Mouse (Mus musculus) small intestine, adult 10 weeks (tissue): ENCODE results near the gene Elfn1. TPM values are rescaled to one million over a fixed set of nuclear protein-coding genes. Genes with fewer than 3 reads are reported as not detected.

Source experiments
- polyA plus RNA-seq: library from polyadenylated mRNA; stranded (reverse); fragments of 350-450 nt; fragmentation: Illumina TruSeq; extraction: RNeasy Lipid Tissue Mini Kit (QIAGEN cat#74804); gene quantifications from one replicate; pipeline ENCODE4 v1.2.3, GENCODE M21; 2014; ENCODE audit warnings: low replicate concordance

Gene Elfn1
- not detected for polyA plus RNA-seq

DNA sequence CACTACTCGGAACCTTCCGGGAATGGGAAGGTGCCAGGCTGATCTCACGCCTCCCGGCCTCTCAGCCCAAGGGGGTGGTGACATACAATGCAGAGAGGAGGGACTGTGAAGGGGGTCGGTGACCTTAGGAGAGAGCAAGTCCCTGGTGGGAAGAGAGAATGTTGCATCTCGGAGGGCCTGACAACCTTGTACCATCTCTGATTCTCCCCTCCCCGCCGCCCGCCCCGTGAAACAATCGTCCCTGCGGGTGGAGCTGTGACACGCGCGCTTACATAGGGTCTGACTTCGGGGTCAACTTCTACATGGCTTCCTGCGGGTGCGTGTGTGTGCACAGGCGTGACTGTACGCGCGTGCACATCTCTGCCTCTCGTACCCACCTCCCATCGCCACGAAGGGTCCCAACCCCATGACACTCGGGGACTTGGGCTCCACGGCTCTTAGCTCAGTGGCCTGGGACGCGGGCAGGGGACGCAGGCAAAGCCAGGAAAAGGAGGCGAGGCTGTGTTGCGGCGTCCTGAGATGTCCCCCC is at the start of gene Elfn1:
TSS of gene Elfn1 (plus strand) at position 230 of the 529 bp plus-strand sequence.

Other genes starting within 250 kb of the Elfn1 start
- gene Micall2, start 171.6 kb upstream of the Elfn1 start, polyA plus RNA-seq, result 0.41 TPM
- gene Ints1, start 132.3 kb upstream of the Elfn1 start, polyA plus RNA-seq, result 0.37 TPM
- 9.1 TPM for gene Mafk, start 116.4 kb upstream of the Elfn1 start, polyA plus RNA-seq
- gene Tmem184a, start 88.0 kb upstream of the Elfn1 start, polyA plus RNA-seq, result 2.1 TPM
- not detected for gene Gm26938, start 81.5 kb upstream of the Elfn1 start, polyA plus RNA-seq
- gene Psmg3, start 81.1 kb upstream of the Elfn1 start, polyA plus RNA-seq, result not detected